Mouse (Mus musculus): ENCODE measurements around the gene Atp1a2. TPM values are rescaled to one million over a fixed set of nuclear protein-coding genes. Genes with fewer than 3 reads are reported as not detected.

Gene Atp1a2
- polyA plus RNA-seq (2014; fragmentation: Nextera tagmentation; extraction: Ambion mirVana), result 5.6 and 6.2 TPM in 2 replicates

DNA sequence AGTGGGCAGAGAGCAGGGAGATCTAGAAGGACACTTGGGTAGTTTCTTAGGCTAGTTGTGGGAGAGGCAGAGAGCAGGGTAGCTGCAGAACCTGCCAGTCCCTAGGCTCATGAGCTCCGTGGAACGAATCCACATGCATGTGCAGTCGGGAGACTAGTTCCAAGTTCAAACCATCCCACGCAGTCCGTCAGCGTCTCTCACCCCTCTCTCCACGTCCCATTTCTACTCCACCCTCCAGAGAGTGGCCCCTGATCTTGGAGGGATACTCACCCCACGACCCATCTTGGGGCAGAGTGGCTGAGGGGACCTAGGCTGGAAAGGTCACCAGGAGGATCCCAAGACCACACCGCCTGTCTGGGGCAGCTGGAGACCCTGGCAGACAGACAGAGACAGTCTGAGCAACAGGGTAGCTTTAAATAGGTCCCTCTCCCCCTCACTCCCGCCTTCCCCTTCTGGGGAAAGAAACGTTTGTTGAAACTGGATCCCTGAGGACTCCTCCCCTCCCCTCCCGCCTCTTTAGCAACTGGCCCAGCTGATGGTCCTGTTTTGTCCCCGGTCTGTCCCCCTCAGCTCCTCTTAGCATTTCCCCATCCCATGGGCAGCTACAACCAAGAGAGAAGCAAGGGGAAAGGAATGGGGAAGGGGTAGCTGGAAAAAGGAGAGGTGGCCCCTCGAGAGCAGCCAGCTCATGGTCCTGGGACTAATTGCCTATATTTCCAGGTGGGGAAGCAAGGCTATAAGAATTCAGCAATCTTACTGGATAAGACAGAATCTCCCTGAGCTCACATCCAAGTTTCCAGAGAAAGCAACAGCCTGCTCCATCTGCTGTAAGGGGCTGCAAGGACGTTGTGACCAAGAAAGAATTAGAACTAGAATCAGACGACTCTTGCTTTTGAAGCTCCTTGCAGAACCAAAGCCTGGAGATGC lies at the start of gene Atp1a2:
Gene Atp1a2 (minus strand): TSS at position 454 of the 927 bp plus-strand sequence.
- Histone ChIP-seq H3K27me3 (replicated peaks; ENCODE audit: control insufficient read depth, insufficient read depth, low read length) (no peaks in the 10 kb centered on the region), H3K36me3 (ENCODE audit: control insufficient read depth, insufficient read depth, low read length) (no peaks in the 10 kb centered on the region), H3K9me3 (ENCODE audit: control insufficient read depth, low read length) (no peaks in the 10 kb centered on the region), H3K4me1 (ENCODE audit: control insufficient read depth, insufficient read depth, low read length) (peaks cover 43% of the 10 kb centered on the region), H3K9ac (ENCODE audit: low read depth, low read length) (peak within 1 kb of the TSS; percentile 45; the same call in 1 of the 2 replicates), H3K4me2 (ENCODE audit: low read depth, low read length) (peak within 1 kb of the TSS; percentile 47), H3K27ac (replicated peaks; ENCODE audit: low read depth, low read length) (peak within 1 kb of the TSS; percentile 55; the same call in 1 of the 2 replicates), H3K4me3 (ENCODE audit: low read depth, low read length) (peak within 1 kb of the TSS; percentile 24)
- WGBS, result 5% methylated on average over 16 of the region's 16 CpGs
- DNase-seq (ENCODE audit: low spot score) (peak; percentile 87), ATAC-seq (ENCODE audit: low read depth) (peak; percentile 69)

DNA sequence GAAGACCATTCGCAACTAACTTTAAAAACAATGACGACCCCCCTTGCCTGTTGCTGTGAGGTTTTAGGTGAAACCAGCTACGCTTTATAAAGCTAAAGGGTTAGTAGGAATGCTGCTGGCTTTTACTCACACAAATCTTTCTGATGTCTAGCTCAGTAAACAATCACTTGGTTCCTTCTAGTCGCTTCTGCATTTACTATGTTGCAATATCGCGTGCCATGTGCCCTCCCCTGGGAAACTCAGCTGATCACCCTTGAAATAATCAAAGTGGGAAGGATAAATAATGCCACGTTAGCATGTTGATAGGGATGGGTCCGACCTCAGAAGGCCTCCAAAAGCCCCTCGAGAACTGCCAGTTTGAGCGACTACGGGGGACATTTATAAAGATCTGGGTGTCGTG lies 49.5 kb upstream of the Atp1a2 start:
- Histone ChIP-seq H3K9ac (ENCODE audit: low read depth, low read length) (no peak overlapping the region), H3K4me1 (ENCODE audit: control insufficient read depth, insufficient read depth, low read length) (peaks cover 3% of the 10 kb centered on the region; the same call in 1 of the 2 replicates), H3K27me3 (replicated peaks; ENCODE audit: control insufficient read depth, insufficient read depth, low read length) (peaks cover 21% of the 10 kb centered on the region), H3K4me2 (ENCODE audit: low read depth, low read length) (no peak overlapping the region), H3K27ac (replicated peaks; ENCODE audit: low read depth, low read length) (no peak overlapping the region), H3K9me3 (ENCODE audit: control insufficient read depth, low read length) (no peaks in the 10 kb centered on the region), H3K36me3 (ENCODE audit: control insufficient read depth, insufficient read depth, low read length) (no peaks in the 10 kb centered on the region), H3K4me3 (ENCODE audit: low read depth, low read length) (no peak overlapping the region)
- WGBS, result 86% methylated on average over 12 of the region's 12 CpGs
- ATAC-seq (ENCODE audit: low read depth) (no peak), DNase-seq (ENCODE audit: low spot score) (no peak)

DNA sequence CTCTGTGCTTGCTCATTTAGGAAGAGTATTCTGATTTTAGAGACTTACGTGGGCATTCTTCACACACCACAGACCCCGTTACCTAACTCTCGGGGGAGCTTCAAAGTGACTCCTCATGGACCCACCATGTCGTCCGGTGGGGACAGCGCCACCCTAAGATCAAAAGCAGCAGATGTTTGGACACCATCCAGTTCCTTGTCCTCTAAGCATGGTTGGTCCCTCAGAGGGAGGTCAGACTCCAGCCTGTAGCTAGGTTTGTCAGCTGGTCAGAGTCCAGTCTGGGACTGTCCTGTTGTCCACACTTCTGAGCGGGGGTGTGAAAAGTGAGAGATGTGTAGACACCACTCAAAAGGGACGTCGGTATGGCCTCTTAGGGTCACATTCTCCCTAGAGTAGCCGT lies 48.8 kb upstream of the Atp1a2 start:
- Histone ChIP-seq H3K4me2 (ENCODE audit: low read depth, low read length) (no peak overlapping the region), H3K4me1 (ENCODE audit: control insufficient read depth, insufficient read depth, low read length) (peaks cover 3% of the 10 kb centered on the region; the same call in 1 of the 2 replicates), H3K36me3 (ENCODE audit: control insufficient read depth, insufficient read depth, low read length) (no peaks in the 10 kb centered on the region), H3K9me3 (ENCODE audit: control insufficient read depth, low read length) (no peaks in the 10 kb centered on the region), H3K9ac (ENCODE audit: low read depth, low read length) (no peak overlapping the region), H3K4me3 (ENCODE audit: low read depth, low read length) (no peak overlapping the region), H3K27me3 (replicated peaks; ENCODE audit: control insufficient read depth, insufficient read depth, low read length) (peaks cover 18% of the 10 kb centered on the region), H3K27ac (replicated peaks; ENCODE audit: low read depth, low read length) (no peak overlapping the region)
- DNase-seq (ENCODE audit: low spot score) (no peak), ATAC-seq (ENCODE audit: low read depth) (no peak)
- whole genome bisulfite sequencing, result 78% methylated on average over 10 of the region's 10 CpGs

DNA sequence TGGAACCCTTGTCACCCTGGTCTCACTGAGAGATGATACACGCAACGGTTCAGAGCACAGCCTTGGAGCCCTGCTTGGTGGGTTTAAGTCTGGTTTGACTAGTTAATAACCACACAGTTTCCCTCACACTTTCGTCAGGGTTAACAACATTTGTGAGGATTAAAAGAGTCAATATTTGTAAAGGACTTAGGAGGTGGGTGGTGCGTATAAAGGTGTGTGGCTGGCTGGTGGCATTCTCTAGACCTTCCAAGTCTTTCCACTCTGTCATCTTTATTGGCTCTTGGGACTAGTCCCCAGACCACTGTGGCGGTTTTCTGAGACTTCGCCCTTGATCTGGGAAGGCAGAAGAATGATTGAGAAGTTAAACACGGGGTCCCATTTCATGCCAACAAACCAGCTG lies 47.0 kb upstream of the Atp1a2 start:
- ATAC-seq (ENCODE audit: low read depth) (no peak; the same call in 1 of the 2 replicates), DNase-seq (ENCODE audit: low spot score) (peak; percentile 45)
- peaks cover 20% of the 10 kb centered on the region for H3K27me3 ChIP-seq (replicated peaks; ENCODE audit: control insufficient read depth, insufficient read depth, low read length)
- H3K27ac ChIP-seq (replicated peaks; ENCODE audit: low read depth, low read length), result no peak overlapping the region
- no peaks in the 10 kb centered on the region for H3K9me3 ChIP-seq (ENCODE audit: control insufficient read depth, low read length)
- no peak overlapping the region for H3K4me3 ChIP-seq (ENCODE audit: low read depth, low read length)
- no peaks in the 10 kb centered on the region for H3K36me3 ChIP-seq (ENCODE audit: control insufficient read depth, insufficient read depth, low read length)
- H3K4me2 ChIP-seq (ENCODE audit: low read depth, low read length), result no peak overlapping the region
- H3K9ac ChIP-seq (ENCODE audit: low read depth, low read length), result no peak overlapping the region
- peaks cover 3% of the 10 kb centered on the region for H3K4me1 ChIP-seq (ENCODE audit: control insufficient read depth, insufficient read depth, low read length)
- WGBS, result 76% methylated on average over 7 of the region's 7 CpGs

DNA sequence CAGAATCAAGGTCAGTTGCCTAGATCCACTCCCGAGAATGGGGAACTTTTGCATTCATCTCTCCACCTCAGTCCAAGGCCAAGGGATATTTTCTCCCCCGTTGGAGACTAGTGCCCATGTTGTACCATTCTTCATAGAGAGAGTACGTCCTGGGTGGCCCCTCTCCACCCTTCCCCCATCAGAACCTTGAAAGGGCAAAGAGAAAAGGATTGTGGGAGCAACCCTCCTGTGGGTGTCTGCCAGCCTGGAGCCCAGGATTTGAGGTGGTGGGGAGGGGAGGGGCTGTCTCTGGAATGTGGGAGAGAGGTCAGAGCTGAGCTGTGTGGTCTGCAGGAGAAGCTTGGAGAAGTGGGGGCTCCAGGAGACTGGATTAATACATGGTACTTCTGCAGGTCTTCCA lies 46.0 kb upstream of the Atp1a2 start:
- H3K27ac ChIP-seq (replicated peaks; ENCODE audit: low read depth, low read length), result no peak overlapping the region
- no peak overlapping the region for H3K4me2 ChIP-seq (ENCODE audit: low read depth, low read length)
- peaks cover 27% of the 10 kb centered on the region for H3K27me3 ChIP-seq (replicated peaks; ENCODE audit: control insufficient read depth, insufficient read depth, low read length)
- H3K4me3 ChIP-seq (ENCODE audit: low read depth, low read length), result no peak overlapping the region
- no peak overlapping the region for H3K9ac ChIP-seq (ENCODE audit: low read depth, low read length)
- no peaks in the 10 kb centered on the region for H3K9me3 ChIP-seq (ENCODE audit: control insufficient read depth, low read length)
- peaks cover 3% of the 10 kb centered on the region; the same call in 1 of the 2 replicates for H3K4me1 ChIP-seq (ENCODE audit: control insufficient read depth, insufficient read depth, low read length)
- DNase-seq (ENCODE audit: low spot score), result no peak
- H3K36me3 ChIP-seq (ENCODE audit: control insufficient read depth, insufficient read depth, low read length), result no peaks in the 10 kb centered on the region
- 50% methylated on average over 3 of the region's 3 CpGs for WGBS
- no peak for ATAC-seq (ENCODE audit: low read depth)

DNA sequence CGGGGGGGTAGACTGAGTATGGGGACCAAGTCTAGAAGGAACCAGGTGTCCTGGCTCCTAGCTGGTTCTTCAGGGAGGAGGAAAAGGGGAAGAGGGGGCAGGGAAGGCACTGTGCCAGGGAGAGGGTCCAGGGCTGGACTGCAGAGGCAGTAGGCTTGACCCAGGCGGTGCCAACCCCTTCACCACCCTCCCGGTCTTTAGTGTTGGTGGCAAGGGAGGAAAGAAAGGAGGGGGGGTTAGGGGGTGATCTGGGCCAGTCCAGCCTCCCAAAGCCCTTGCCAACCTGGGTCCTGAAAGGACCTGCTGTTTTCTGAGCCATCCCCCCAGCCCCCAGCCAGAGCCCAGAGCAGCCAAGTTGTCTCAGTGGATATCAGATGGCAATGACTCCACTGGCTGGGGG lies 44.9 kb upstream of the Atp1a2 start:
- Histone ChIP-seq H3K9me3 (ENCODE audit: control insufficient read depth, low read length) (no peaks in the 10 kb centered on the region), H3K36me3 (ENCODE audit: control insufficient read depth, insufficient read depth, low read length) (no peaks in the 10 kb centered on the region), H3K27ac (replicated peaks; ENCODE audit: low read depth, low read length) (no peak overlapping the region), H3K27me3 (replicated peaks; ENCODE audit: control insufficient read depth, insufficient read depth, low read length) (peaks cover 30% of the 10 kb centered on the region), H3K4me2 (ENCODE audit: low read depth, low read length) (no peak overlapping the region), H3K4me1 (ENCODE audit: control insufficient read depth, insufficient read depth, low read length) (peaks cover 3% of the 10 kb centered on the region; the same call in 1 of the 2 replicates), H3K4me3 (ENCODE audit: low read depth, low read length) (no peak overlapping the region), H3K9ac (ENCODE audit: low read depth, low read length) (no peak overlapping the region)
- 94% methylated on average over 1 of the region's 3 CpGs for WGBS
- DNase-seq (ENCODE audit: low spot score) (no peak), ATAC-seq (ENCODE audit: low read depth) (no peak)

DNA sequence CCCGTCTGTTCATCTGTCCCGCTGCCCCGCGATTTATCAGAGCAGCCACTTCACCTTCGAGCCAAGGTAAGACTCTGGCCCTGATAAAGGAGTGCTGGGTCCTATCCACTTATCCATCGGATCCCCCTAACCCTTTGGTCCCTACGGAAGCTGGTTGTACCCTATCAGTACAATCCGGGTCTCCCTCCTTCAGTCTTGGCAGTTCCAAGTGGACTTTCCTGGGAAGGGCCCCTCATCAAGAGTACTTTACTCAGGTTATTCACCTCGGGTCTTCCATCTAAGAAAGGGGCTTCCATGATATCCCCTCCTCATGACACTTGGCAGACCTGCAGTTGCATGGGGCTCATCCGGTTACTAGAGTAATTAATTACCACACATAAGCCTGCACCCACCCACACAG lies 43.5 kb upstream of the Atp1a2 start:
- peaks cover 3% of the 10 kb centered on the region; the same call in 1 of the 2 replicates for H3K4me1 ChIP-seq (ENCODE audit: control insufficient read depth, insufficient read depth, low read length)
- WGBS, result 15% methylated on average over 10 of the region's 10 CpGs

DNA sequence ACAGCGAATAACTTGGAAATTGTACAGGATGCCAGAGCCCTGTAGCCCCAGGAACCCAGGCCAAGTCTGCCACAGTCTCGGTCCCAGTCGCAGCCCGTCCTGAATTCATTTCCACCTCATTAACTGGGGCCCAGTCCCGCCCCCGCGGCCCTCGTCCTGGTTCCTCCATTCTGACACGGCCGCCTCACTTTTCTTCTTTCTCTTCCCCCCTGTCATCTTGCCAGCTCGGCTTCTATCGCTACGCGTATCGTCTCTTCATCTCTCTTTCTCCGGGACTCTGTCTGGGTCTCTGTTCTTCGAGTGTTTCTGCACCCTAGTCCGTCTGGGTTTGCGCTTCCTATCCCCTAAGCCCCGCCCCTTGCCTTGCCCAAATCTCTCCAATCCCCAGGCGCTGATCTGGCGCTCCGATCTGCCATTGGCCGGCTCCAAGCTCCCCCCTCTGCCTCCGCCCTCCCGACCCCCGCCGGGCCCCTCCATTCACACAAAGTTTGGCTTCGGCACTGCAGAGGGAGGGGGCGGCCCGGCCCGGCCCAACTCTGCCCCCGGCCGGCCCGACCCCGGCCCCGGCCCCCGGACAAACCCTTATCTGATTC lies 43.0 kb upstream of the Atp1a2 start, which contains the start of gene Kcnj10:
Gene Kcnj10 (plus strand): TSS at position 482 of the 593 bp plus-strand sequence.
- Histone ChIP-seq H3K4me3 (ENCODE audit: low read depth, low read length) (peak within 1 kb of the TSS; percentile 42), H3K36me3 (ENCODE audit: control insufficient read depth, insufficient read depth, low read length) (no peaks in the 10 kb centered on the region), H3K27ac (replicated peaks; ENCODE audit: low read depth, low read length) (no peak within 1 kb of the TSS), H3K27me3 (replicated peaks; ENCODE audit: control insufficient read depth, insufficient read depth, low read length) (peaks cover 30% of the 10 kb centered on the region), H3K4me2 (ENCODE audit: low read depth, low read length) (peak within 1 kb of the TSS; percentile 66), H3K9me3 (ENCODE audit: control insufficient read depth, low read length) (no peaks in the 10 kb centered on the region), H3K9ac (ENCODE audit: low read depth, low read length) (peak within 1 kb of the TSS; percentile 47; the same call in 1 of the 2 replicates), H3K4me1 (ENCODE audit: control insufficient read depth, insufficient read depth, low read length) (peaks cover 3% of the 10 kb centered on the region; the same call in 1 of the 2 replicates)
- DNase-seq (ENCODE audit: low spot score) (peak; percentile 91), ATAC-seq (ENCODE audit: low read depth) (peak; percentile 94)
- WGBS, result 2% methylated on average over 32 of the region's 38 CpGs

More for the DNA sequence above, 43.5 kb upstream of the Atp1a2 start:
- Histone ChIP-seq H3K9me3 (ENCODE audit: control insufficient read depth, low read length) (no peaks in the 10 kb centered on the region), H3K9ac (ENCODE audit: low read depth, low read length) (0 out of 2 replicates have a peak overlapping the region, but pooled peaks have one; percentile 47), H3K36me3 (ENCODE audit: control insufficient read depth, insufficient read depth, low read length) (no peaks in the 10 kb centered on the region), H3K4me3 (ENCODE audit: low read depth, low read length) (peak overlapping the region; percentile 42), H3K27ac (replicated peaks; ENCODE audit: low read depth, low read length) (no peak overlapping the region), H3K4me2 (ENCODE audit: low read depth, low read length) (peak overlapping the region; percentile 66), H3K27me3 (replicated peaks; ENCODE audit: control insufficient read depth, insufficient read depth, low read length) (peaks cover 30% of the 10 kb centered on the region)
- no peak for ATAC-seq (ENCODE audit: low read depth)
- no peak for DNase-seq (ENCODE audit: low spot score)

Data from embryonic facial prominence, embryonic 14.5 days (tissue).